Mouse (Mus musculus) liver, postnatal 0 days (tissue): ENCODE results near the gene Hist2h2ac. TPM values are rescaled to one million over a fixed set of nuclear protein-coding genes. Genes with fewer than 3 reads are reported as not detected.
A peak's percentile ranks its signal among the peaks of the same experiment; 100 is the strongest.

Experiments
- ATAC-seq: fragments of 200-750 bp; cut with Nextera tagmentation; 2 replicates; pipeline ENCODE4 v1.8.0; 2017; ENCODE audit warnings: mild to moderate bottlenecking, moderate library complexity
- DNase-seq: peaks from one replicate; pipeline ENCODE4 v3.0.0-alpha.2; 2016
- H3K27ac ChIP-seq: fragments of 300-500 bp; sonication (generic); 2 replicates; pipeline ENCODE4 v1.5.1; 2014; ENCODE audit warnings: antibody characterized with exemption, moderate library complexity, mild to moderate bottlenecking, low read depth
- H3K27me3 ChIP-seq: fragments of 300-500 bp; sonication (generic); 2 replicates; pipeline ENCODE4 v1.6.1; 2014; ENCODE audit warnings: low read length, control low read depth, mixed read lengths; ENCODE audit not compliant: insufficient read depth
- H3K36me3 ChIP-seq: fragments of 300-500 bp; sonication (generic); replicated peaks from 2 replicates; pipeline ENCODE4 v1.6.1; 2014; ENCODE audit warnings: mild to moderate bottlenecking, control low read depth, low read length, moderate library complexity, mixed read lengths; ENCODE audit not compliant: insufficient read depth
- H3K4me1 ChIP-seq: fragments of 300-500 bp; sonication (generic); 2 replicates; pipeline ENCODE4 v1.6.1; 2014; ENCODE audit warnings: antibody characterized with exemption, mild to moderate bottlenecking, control low read depth; ENCODE audit not compliant: insufficient read depth
- H3K4me2 ChIP-seq: fragments of 300-500 bp; sonication (generic); 2 replicates; pipeline ENCODE4 v1.6.1; 2014; ENCODE audit warnings: low read depth, mild to moderate bottlenecking, low read length, moderate library complexity, mixed read lengths
- H3K4me3 ChIP-seq: fragments of 300-500 bp; sonication (generic); 2 replicates; pipeline ENCODE4 v1.5.1; 2014; ENCODE audit warnings: low read depth, low read length
- H3K9ac ChIP-seq: fragments of 300-500 bp; sonication (generic); replicated peaks from 2 replicates; pipeline ENCODE4 v1.6.1; 2014; ENCODE audit warnings: mild to moderate bottlenecking, moderate library complexity
- H3K9me3 ChIP-seq: fragments of 300-500 bp; sonication (generic); 2 replicates; pipeline ENCODE4 v1.6.1; 2016; ENCODE audit warnings: mild to moderate bottlenecking, control low read depth, low read length, mixed read lengths
- CTCF ChIP-seq: sonication (generic); IDR thresholded peaks from 2 replicates; pipeline ENCODE4 v1.5.1; 2016; ENCODE audit warnings: antibody characterized with exemption, low read depth
- EP300 ChIP-seq: IDR thresholded peaks from 2 replicates; pipeline ENCODE4 v1.6.1; 2016; ENCODE audit warnings: antibody characterized with exemption, low read depth, mild to moderate bottlenecking
- WGBS: fragments of 180-500 bp; shearing (Covaris S2); extraction: QIAGEN DNeasy Blood & Tissue Kit; methylation state at CpG from one replicate; pipeline ENCODE4 v1.1.7; 2014; ENCODE audit not compliant: insufficient replicate concordance; 5-methylcytosine and 5-hydroxymethylcytosine counted together
- polyA plus RNA-seq: library from polyadenylated mRNA; unstranded; fragments of >200 nt; fragmentation: Nextera tagmentation; extraction: Ambion mirVana; gene quantifications from 2 replicates; pipeline ENCODE4 v1.2.1, GENCODE M21; 2015

The Hist2h2ac gene
- polyA plus RNA-seq, 1 experiment from 2014 or later, result 13.8 TPM

GRCm38 (mm10) chr3:96261623-96262022 lies 40.9 kb upstream of the Hist2h2ac start:
- no peaks in the 10 kb centered on the region for H3K27me3 ChIP-seq
- no peaks in the 10 kb centered on the region for H3K9me3 ChIP-seq
- H3K4me2 ChIP-seq, result peak overlapping the region; percentile 82
- peak overlapping the region; percentile 99 for H3K27ac ChIP-seq
- no peak for TF ChIP-seq EP300
- TF ChIP-seq CTCF, result no peak
- H3K36me3 ChIP-seq, result no peaks in the 10 kb centered on the region
- WGBS, result 65% methylated on average over 3 of the region's 3 CpGs
- H3K4me3 ChIP-seq, result peak overlapping the region; percentile 70
- H3K4me1 ChIP-seq, result peaks cover 26% of the 10 kb centered on the region
- H3K9ac ChIP-seq, result peak overlapping the region; percentile 91; the same call in 1 of the 2 replicates
- DNase-seq, result no peak
- no peak for ATAC-seq

GRCm38 (mm10) chr3:96260220-96260619 lies 39.5 kb upstream of the Hist2h2ac start:
- no peaks in the 10 kb centered on the region for H3K9me3 ChIP-seq
- H3K36me3 ChIP-seq, result no peaks in the 10 kb centered on the region
- ATAC-seq (no peak), DNase-seq (no peak)
- no peak overlapping the region for H3K9ac ChIP-seq
- 87% methylated on average over 5 of the region's 5 CpGs for WGBS
- peaks cover 26% of the 10 kb centered on the region for H3K4me1 ChIP-seq
- H3K27ac ChIP-seq, result no peak overlapping the region
- H3K4me3 ChIP-seq, result no peak overlapping the region
- no peak overlapping the region for H3K4me2 ChIP-seq
- TF ChIP-seq EP300, result no peak
- TF ChIP-seq CTCF, result no peak
- no peaks in the 10 kb centered on the region for H3K27me3 ChIP-seq

- no peaks in the 10 kb centered on the region for H3K9me3 ChIP-seq
- no peak overlapping the region for H3K27ac ChIP-seq
- TF ChIP-seq CTCF (no peak), EP300 (no peak)
- no peak overlapping the region for H3K4me3 ChIP-seq
- 73% methylated on average over 3 of the region's 3 CpGs for WGBS
- peaks cover 14% of the 10 kb centered on the region for H3K4me1 ChIP-seq
- no peaks in the 10 kb centered on the region for H3K27me3 ChIP-seq
- no peak overlapping the region for H3K9ac ChIP-seq
- H3K4me2 ChIP-seq, result no peak overlapping the region
- H3K36me3 ChIP-seq, result no peaks in the 10 kb centered on the region
- DNase-seq, result no peak
- ATAC-seq, result no peak
Observed at GRCm38 (mm10) chr3:96257190-96257589, 36.5 kb upstream of the Hist2h2ac start.

GRCm38 (mm10) chr3:96255926-96256593 lies 35.4 kb upstream of the Hist2h2ac start:
- Histone ChIP-seq H3K4me1 (peaks cover 10% of the 10 kb centered on the region), H3K4me2 (no peak overlapping the region)
- ATAC-seq, result no peak

GRCm38 (mm10) chr3:96254683-96255355 lies 34.1 kb upstream of the Hist2h2ac start:
- no peaks in the 10 kb centered on the region for H3K36me3 ChIP-seq
- no peaks in the 10 kb centered on the region for H3K9me3 ChIP-seq
- DNase-seq, result peak; percentile 47
- TF ChIP-seq EP300 (peak; percentile 79; the same call in 1 of the 2 replicates), CTCF (no peak)
- H3K27ac ChIP-seq, result peak overlapping the region; percentile 69
- peak overlapping the region; percentile 36 for H3K4me2 ChIP-seq
- no peak overlapping the region for H3K4me3 ChIP-seq
- no peaks in the 10 kb centered on the region for H3K27me3 ChIP-seq
- H3K9ac ChIP-seq, result peak overlapping the region; percentile 36; the same call in 1 of the 2 replicates
- peaks cover 17% of the 10 kb centered on the region for H3K4me1 ChIP-seq
- ATAC-seq, result peak; percentile 83
- WGBS, result 44% methylated on average over 10 of the region's 10 CpGs

More at GRCm38 (mm10) chr3:96255926-96256593, 35.4 kb upstream of the Hist2h2ac start:
- H3K9me3 ChIP-seq, result no peaks in the 10 kb centered on the region
- H3K9ac ChIP-seq, result no peak overlapping the region
- no peak for DNase-seq
- no peak overlapping the region for H3K4me3 ChIP-seq
- H3K27me3 ChIP-seq, result no peaks in the 10 kb centered on the region
- no peak for TF ChIP-seq EP300
- no peak for TF ChIP-seq CTCF
- H3K36me3 ChIP-seq, result no peaks in the 10 kb centered on the region
- 58% methylated on average over 5 of the region's 5 CpGs for WGBS
- no peak overlapping the region for H3K27ac ChIP-seq

- no peaks in the 10 kb centered on the region for H3K27me3 ChIP-seq
- DNase-seq (no peak), ATAC-seq (no peak)
- H3K9ac ChIP-seq, result no peak overlapping the region
- no peak overlapping the region for H3K4me2 ChIP-seq
- H3K4me1 ChIP-seq, result peaks cover 32% of the 10 kb centered on the region
- 0 out of 2 replicates have a peak overlapping the region, but pooled peaks have one; percentile 25 for H3K27ac ChIP-seq
- TF ChIP-seq EP300, result no peak
- TF ChIP-seq CTCF, result no peak
- H3K9me3 ChIP-seq, result no peaks in the 10 kb centered on the region
- 58% methylated on average over 3 of the region's 3 CpGs for WGBS
- no peaks in the 10 kb centered on the region for H3K36me3 ChIP-seq
- H3K4me3 ChIP-seq, result no peak overlapping the region
Observed at GRCm38 (mm10) chr3:96251787-96252186, 31.1 kb upstream of the Hist2h2ac start.
